Mouse (Mus musculus): ENCODE measurements around the gene Dnajc12.

DNA sequence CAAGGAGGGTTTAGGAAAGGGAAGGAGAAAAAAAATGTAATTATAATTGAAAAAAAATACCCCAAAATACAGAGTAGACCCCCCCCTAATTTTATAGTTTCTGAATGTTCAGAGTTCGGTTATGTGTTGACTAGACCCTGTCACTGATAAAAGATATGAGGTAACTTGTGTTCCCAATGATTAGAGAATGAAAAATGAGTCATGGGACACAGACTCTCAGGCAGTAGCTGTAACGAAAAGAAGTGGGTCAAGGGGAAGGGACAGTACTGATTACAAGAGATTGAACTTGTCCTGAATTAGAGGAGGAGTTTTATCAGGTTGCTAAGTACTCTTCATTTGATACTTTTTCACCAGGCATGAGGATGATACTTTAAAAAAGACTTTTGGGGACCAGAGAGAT, 50.6 kb downstream of the Dnajc12 start:
- TF ChIP-seq POLR2A (IDR thresholded peaks at IDR 0.05; ENCODE audit: insufficient read length, low read depth) (no peak), POLR2AphosphoS2 (IDR thresholded peaks at IDR 0.05; ENCODE audit: insufficient read length, low read depth) (no peak), USF1 (IDR thresholded peaks at IDR 0.05; ENCODE audit: low read depth) (no peak), MAX (IDR thresholded peaks at IDR 0.05; ENCODE audit: low read depth) (no peak), TCF12 (IDR thresholded peaks at IDR 0.05; ENCODE audit: insufficient read depth, poor library complexity, severe bottlenecking) (no peak), E2F4 (IDR thresholded peaks at IDR 0.05; ENCODE audit: insufficient read depth) (no peak), MYOG (IDR thresholded peaks at IDR 0.05; ENCODE audit: control insufficient read depth in 1 of 3, insufficient read depth in 1 of 3, insufficient read length in 2 of 3, low read depth in 2 of 3) (no peak), MYOD1 (IDR thresholded peaks at IDR 0.05; ENCODE audit: control insufficient read depth in 1 of 3, insufficient read length in 2 of 3, low read depth in 2 of 3) (no peak), CEBPB (IDR thresholded peaks at IDR 0.05; ENCODE audit: insufficient read depth, poor library complexity, severe bottlenecking) (no peak)
